Mouse (Mus musculus): Measurements from ENCODE around the gene Mamdc4. TPM values are rescaled to one million over a fixed set of nuclear protein-coding genes. Genes with fewer than 3 reads are reported as not detected.

The Mamdc4 gene
- polyA plus RNA-seq, 1 experiment from 2014 or later: 4.8 TPM

DNA sequence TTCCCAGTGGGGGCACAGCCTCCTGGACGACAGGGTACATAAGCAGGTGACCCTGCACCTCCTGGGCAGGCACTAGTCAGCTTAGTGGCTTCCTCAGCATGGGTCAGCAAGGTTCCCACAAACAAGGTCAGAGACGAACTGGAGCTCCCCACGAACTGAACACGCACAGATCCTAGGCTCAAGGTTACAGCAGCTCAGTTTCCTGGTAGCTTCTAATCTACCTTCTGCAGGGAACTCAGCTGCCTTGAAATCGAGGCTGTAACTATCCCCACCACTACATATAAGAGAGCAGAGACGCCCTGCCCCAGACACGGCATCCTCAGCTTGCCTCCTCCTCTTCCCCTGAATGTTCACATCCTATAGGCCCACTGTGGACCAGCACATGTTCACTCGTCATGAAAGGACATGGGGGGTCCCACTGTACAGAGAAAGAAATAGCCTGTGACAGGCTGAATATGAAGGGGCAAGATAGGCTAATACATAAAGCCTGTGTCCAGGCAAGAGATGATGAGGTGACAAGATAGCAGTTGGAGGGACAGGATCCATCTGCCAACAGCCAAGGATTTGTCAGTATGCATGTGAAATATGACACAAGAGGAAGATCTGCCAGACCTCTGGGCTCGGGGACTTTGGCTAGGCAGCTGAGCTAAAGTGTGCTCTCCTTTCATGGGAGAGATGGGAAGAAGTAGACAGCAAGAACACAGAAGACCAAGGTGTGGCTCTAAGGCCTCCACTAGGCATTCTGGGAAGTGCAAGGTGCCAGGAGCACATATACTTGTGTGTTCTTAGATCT lies 47.9 kb downstream of the Mamdc4 start:
- Histone ChIP-seq H3K27ac (no peak overlapping the region), H3K27me3 (replicated peaks) (no peaks in the 10 kb centered on the region), H3K9me3 (no peaks in the 10 kb centered on the region), H3K36me3 (replicated peaks) (peaks cover 30% of the 10 kb centered on the region), H3K9ac (no peak overlapping the region), H3K4me1 (no peaks in the 10 kb centered on the region), H3K4me2 (no peak overlapping the region), H3K4me3 (no peak overlapping the region)
- WGBS: 94% methylated on average over 9 of the region's 9 CpGs
- ATAC-seq (replicated peaks): no peak

Other genes with a start within 250 kb of the Mamdc4 start
- gene Man1b1, start 242.5 kb downstream of the Mamdc4 start, polyA plus RNA-seq (2015; fragmentation: Nextera tagmentation; extraction: Ambion mirVana): 44.3 and 50.3 TPM in 2 replicates
- gene Dpp7, start 218.5 kb downstream of the Mamdc4 start, polyA plus RNA-seq (2015; fragmentation: Nextera tagmentation; extraction: Ambion mirVana): 23.8 and 25.8 TPM in 2 replicates
- 5.6 and 5.9 TPM in 2 replicates for gene Uap1l1, start 209.2 kb downstream of the Mamdc4 start, polyA plus RNA-seq (2015; fragmentation: Nextera tagmentation; extraction: Ambion mirVana)
- gene Sapcd2, start 202.5 kb downstream of the Mamdc4 start, polyA plus RNA-seq (2015; fragmentation: Nextera tagmentation; extraction: Ambion mirVana): 11.1 and 14.7 TPM in 2 replicates
- gene Entpd2, start 179.0 kb downstream of the Mamdc4 start, polyA plus RNA-seq (2015; fragmentation: Nextera tagmentation; extraction: Ambion mirVana): 2.7 and 3.3 TPM in 2 replicates
- 498 and 520 TPM in 2 replicates for gene Npdc1, start 175.5 kb downstream of the Mamdc4 start, polyA plus RNA-seq (2015; fragmentation: Nextera tagmentation; extraction: Ambion mirVana)
- 0.17 and 0.41 TPM in 2 replicates for gene Fut7, start 151.6 kb downstream of the Mamdc4 start, polyA plus RNA-seq (2015; fragmentation: Nextera tagmentation; extraction: Ambion mirVana)
- gene Abca2, start 146.1 kb downstream of the Mamdc4 start, polyA plus RNA-seq (2015; fragmentation: Nextera tagmentation; extraction: Ambion mirVana): 16.4 and 17.6 TPM in 2 replicates
- 3.3 and 3.9 TPM in 2 replicates for gene Clic3, start 118.0 kb downstream of the Mamdc4 start, polyA plus RNA-seq (2015; fragmentation: Nextera tagmentation; extraction: Ambion mirVana)
- 119 and 128 TPM in 2 replicates for gene Paxx, start 113.8 kb downstream of the Mamdc4 start, polyA plus RNA-seq (2015; fragmentation: Nextera tagmentation; extraction: Ambion mirVana)
- 822 and 843 TPM in 2 replicates for gene Ptgds, start 104.8 kb downstream of the Mamdc4 start, polyA plus RNA-seq (2015; fragmentation: Nextera tagmentation; extraction: Ambion mirVana)
- gene Lcn12, start 80.9 kb downstream of the Mamdc4 start, polyA plus RNA-seq (2015; fragmentation: Nextera tagmentation; extraction: Ambion mirVana): not detected in 2 replicates
- 147 and 151 TPM in 2 replicates for gene Fbxw5, start 74.1 kb downstream of the Mamdc4 start, polyA plus RNA-seq (2015; fragmentation: Nextera tagmentation; extraction: Ambion mirVana)
- 6.4 and 7.4 TPM in 2 replicates for gene C8g, start 73.1 kb downstream of the Mamdc4 start, polyA plus RNA-seq (2015; fragmentation: Nextera tagmentation; extraction: Ambion mirVana)
- 18.9 and 21.2 TPM in 2 replicates for gene Traf2, start 27.9 kb downstream of the Mamdc4 start, polyA plus RNA-seq (2015; fragmentation: Nextera tagmentation; extraction: Ambion mirVana)
- gene Edf1, start 17.0 kb downstream of the Mamdc4 start, polyA plus RNA-seq (2015; fragmentation: Nextera tagmentation; extraction: Ambion mirVana): 352 and 378 TPM in 2 replicates
- 155 and 162 TPM in 2 replicates for gene Phpt1, start 379 bp upstream of the Mamdc4 start, polyA plus RNA-seq (2015; fragmentation: Nextera tagmentation; extraction: Ambion mirVana)
- gene Ajm1, start 6.9 kb upstream of the Mamdc4 start, polyA plus RNA-seq (2015; fragmentation: Nextera tagmentation; extraction: Ambion mirVana): 13.8 and 14.1 TPM in 2 replicates
- gene Rabl6, start 33.7 kb upstream of the Mamdc4 start, polyA plus RNA-seq (2015; fragmentation: Nextera tagmentation; extraction: Ambion mirVana): 71.3 and 75.7 TPM in 2 replicates
- 0.18 and 0.28 TPM in 2 replicates for gene Ccdc183, start 42.8 kb upstream of the Mamdc4 start, polyA plus RNA-seq (2015; fragmentation: Nextera tagmentation; extraction: Ambion mirVana)
- gene Tmem141, start 47.2 kb upstream of the Mamdc4 start, polyA plus RNA-seq (2015; fragmentation: Nextera tagmentation; extraction: Ambion mirVana): 55.4 and 56.4 TPM in 2 replicates
- gene Fcna, start 53.2 kb upstream of the Mamdc4 start, polyA plus RNA-seq (2015; fragmentation: Nextera tagmentation; extraction: Ambion mirVana): 3.5 and 4.6 TPM in 2 replicates
- gene Lcn8, start 78.3 kb upstream of the Mamdc4 start, polyA plus RNA-seq (2015; fragmentation: Nextera tagmentation; extraction: Ambion mirVana): not detected in 2 replicates
- gene Lcn5, start 83.1 kb upstream of the Mamdc4 start, polyA plus RNA-seq (2015; fragmentation: Nextera tagmentation; extraction: Ambion mirVana): not detected in 2 replicates
- not detected in 2 replicates for gene Lcn6, start 101.9 kb upstream of the Mamdc4 start, polyA plus RNA-seq (2015; fragmentation: Nextera tagmentation; extraction: Ambion mirVana)
- gene Lcn10, start 107.9 kb upstream of the Mamdc4 start, polyA plus RNA-seq (2015; fragmentation: Nextera tagmentation; extraction: Ambion mirVana): not detected in 2 replicates
- not detected in 2 replicates for gene Obp2a, start 125.2 kb upstream of the Mamdc4 start, polyA plus RNA-seq (2015; fragmentation: Nextera tagmentation; extraction: Ambion mirVana)
- gene Bmyc, start 131.9 kb upstream of the Mamdc4 start, polyA plus RNA-seq (2015; fragmentation: Nextera tagmentation; extraction: Ambion mirVana): 139 and 143 TPM in 2 replicates
- not detected in 2 replicates for gene Obp2b, start 162.2 kb upstream of the Mamdc4 start, polyA plus RNA-seq (2015; fragmentation: Nextera tagmentation; extraction: Ambion mirVana)
- not detected in 2 replicates for gene Lcn3, start 190.7 kb upstream of the Mamdc4 start, polyA plus RNA-seq (2015; fragmentation: Nextera tagmentation; extraction: Ambion mirVana)
- gene Lcn11, start 202.2 kb upstream of the Mamdc4 start, polyA plus RNA-seq (2015; fragmentation: Nextera tagmentation; extraction: Ambion mirVana): not detected in 2 replicates
- not detected in 2 replicates for gene Gm13539, start 207.4 kb upstream of the Mamdc4 start, polyA plus RNA-seq (2015; fragmentation: Nextera tagmentation; extraction: Ambion mirVana)
- gene Glt6d1, start 241.0 kb upstream of the Mamdc4 start, polyA plus RNA-seq (2015; fragmentation: Nextera tagmentation; extraction: Ambion mirVana): not detected in 2 replicates
- gene Lcn9, start 248.3 kb upstream of the Mamdc4 start, polyA plus RNA-seq (2015; fragmentation: Nextera tagmentation; extraction: Ambion mirVana): not detected in 2 replicates

All from midbrain, embryonic 15.5 days (tissue).